ENCODE assay signal across 7 mouse cellular contexts in genomic region chr7:123500239-123501219, GRCm38 (mm10). TPM values are rescaled to one million over a fixed set of nuclear protein-coding genes. Genes with fewer than 3 reads are reported as not detected.
DNase-seq lines count a peak whose midpoint lies in the region; ATAC-seq lines count a peak whose summit lies in the region.

Gene Zkscan2 (minus strand): TSS chr7:123500449.

- H3K9ac ChIP-seq in intestine, embryonic 16.5 days (ENCODE audit: low read depth, low read length): peak within 1 kb of the TSS; percentile 69

- H3K27me3 ChIP-seq in embryonic facial prominence, embryonic 10.5 days (replicated peaks; ENCODE audit: low read depth, poor library complexity, severe bottlenecking): no peaks in the 10 kb centered on the region
- no peaks in the 10 kb centered on the region for H3K27me3 ChIP-seq in intestine, embryonic 16.5 days (replicated peaks; ENCODE audit: control insufficient read depth, insufficient read depth, low read length)

- intact Hi-C loops in left cerebral cortex, postnatal 10 days (cut with DNase I): no loop called here

- H3K9me3 ChIP-seq in embryonic facial prominence, embryonic 10.5 days: no peaks in the 10 kb centered on the region
- H3K9me3 ChIP-seq in intestine, embryonic 16.5 days (ENCODE audit: control insufficient read depth, low read length): no peaks in the 10 kb centered on the region

- peak; percentile 92 for ATAC-seq in intestine, embryonic 16.5 days
- peak; percentile 65 for ATAC-seq in megakaryocyte progenitor cell, adult 5-6 weeks (replicated peaks; ENCODE audit: poor library complexity)

- 1% methylated on average over 71 of the region's 71 CpGs for WGBS in embryonic facial prominence, embryonic 10.5 days
- 2% methylated on average over 71 of the region's 71 CpGs for WGBS in intestine, embryonic 16.5 days

- H3K4me3 ChIP-seq in embryonic facial prominence, embryonic 10.5 days: peak within 1 kb of the TSS; percentile 72
- H3K4me3 ChIP-seq in intestine, embryonic 16.5 days (ENCODE audit: low read length): peak within 1 kb of the TSS; percentile 66

- H3K4me1 ChIP-seq in embryonic facial prominence, embryonic 10.5 days: peaks cover 16% of the 10 kb centered on the region
- peaks cover 7% of the 10 kb centered on the region; the same call in 1 of the 2 replicates for H3K4me1 ChIP-seq in intestine, embryonic 16.5 days (ENCODE audit: control insufficient read depth, insufficient read depth, low read length)

- peak within 1 kb of the TSS; percentile 98 for H3K4me2 ChIP-seq in intestine, embryonic 16.5 days (ENCODE audit: low read depth, low read length)

- peaks cover 4% of the 10 kb centered on the region; the same call in 1 of the 2 replicates for H3K36me3 ChIP-seq in embryonic facial prominence, embryonic 10.5 days (replicated peaks)
- H3K36me3 ChIP-seq in intestine, embryonic 16.5 days (ENCODE audit: control insufficient read depth, insufficient read depth, low read length): no peaks in the 10 kb centered on the region

- peak within 1 kb of the TSS; percentile 90 for H3K27ac ChIP-seq in embryonic facial prominence, embryonic 10.5 days (replicated peaks)
- no peak within 1 kb of the TSS for H3K27ac ChIP-seq in intestine, embryonic 16.5 days (ENCODE audit: low read length)

- peak; percentile 44 to 67 for DNase-seq in adrenal gland, postnatal 4 days (ENCODE audit: low spot score in 2 of 2)
- peak; percentile 92 for DNase-seq in embryonic facial prominence, embryonic 10.5 days (ENCODE audit: low spot score)
- peak; percentile 30 to 72 for DNase-seq in gastrocnemius, postnatal 4 days (ENCODE audit: low spot score in 2 of 2)
- DNase-seq in left cerebral cortex, postnatal 10 days (ENCODE audit: extremely low spot score in 1 of 2, low spot score in 2 of 2): peak; percentile 92 to 96
- peak; percentile 86 to 87 for DNase-seq in right cerebral cortex, postnatal 36 days (ENCODE audit: low spot score in 2 of 2)

RNA-seq across cellular contexts. Expression of gene Zkscan2, which starts in this region (rescaled TPM):
- total RNA-seq in adrenal gland, postnatal 4 days (2021): 1 to 10 TPM; 5.5 to 7.1 TPM
- polyA plus RNA-seq in embryonic facial prominence, embryonic 10.5 days (2016; fragmentation: Nextera tagmentation; extraction: Ambion mirVana): 3.7 and 3.9 TPM in 2 replicates
- 1 to 10 TPM; 1.2 to 1.3 TPM for total RNA-seq in gastrocnemius, postnatal 4 days (2021)
- polyA plus RNA-seq in intestine, embryonic 16.5 days (2015; fragmentation: Nextera tagmentation; extraction: Ambion mirVana): 1.1 TPM in 2 replicates
- 10 to 100 TPM; 25.6 to 26.4 TPM for total RNA-seq in left cerebral cortex, postnatal 10 days (2021)
- total RNA-seq in megakaryocyte progenitor cell, adult 5-6 weeks (2015): 0.07 TPM in 1 of 2 replicates, not detected in the other
- not detected in 2 replicates for total RNA-seq in megakaryocyte progenitor cell, adult 5-6 weeks (2017)

Comparison
In these comparisons a context has a peak if more than half of its experiments do, and no peak if none do; other contexts are left out.
1. Peak in ATAC-seq in megakaryocyte progenitor cell, adult 5-6 weeks; RNA of the gene not detected or under 1 TPM.